Mouse (Mus musculus) midbrain, embryonic 12.5 days (tissue): ENCODE data around the gene Fgf2. TPM values are rescaled to one million over a fixed set of nuclear protein-coding genes. Genes with fewer than 3 reads are reported as not detected.

Experiments
- ATAC-seq: fragments of 200-750 bp; cut with Nextera tagmentation; 2 replicates; pipeline ENCODE4 v1.8.0; 2017; ENCODE audit warnings: low read depth, moderate TSS enrichment, moderate library complexity; ENCODE audit not compliant: low FRiP score
- H3K27ac ChIP-seq: fragments of 300-500 bp; sonication (generic); replicated peaks from 2 replicates; pipeline ENCODE4 v1.5.1; 2016; ENCODE audit warnings: mild to moderate bottlenecking
- H3K27me3 ChIP-seq: fragments of 300-500 bp; sonication (generic); 2 replicates; pipeline ENCODE4 v1.6.1; 2016; ENCODE audit warnings: mild to moderate bottlenecking
- H3K36me3 ChIP-seq: fragments of 300-500 bp; sonication (generic); 2 replicates; pipeline ENCODE4 v1.6.1; 2016
- H3K4me1 ChIP-seq: fragments of 300-500 bp; sonication (generic); 2 replicates; pipeline ENCODE4 v1.6.1; 2016
- H3K4me2 ChIP-seq: fragments of 300-500 bp; sonication (generic); replicated peaks from 2 replicates; pipeline ENCODE4 v1.6.1; 2016; ENCODE audit warnings: mild to moderate bottlenecking, moderate library complexity
- H3K4me3 ChIP-seq: fragments of 300-500 bp; sonication (generic); 2 replicates; pipeline ENCODE4 v1.5.1; 2016; ENCODE audit warnings: mild to moderate bottlenecking
- H3K9ac ChIP-seq: fragments of 300-500 bp; sonication (generic); replicated peaks from 2 replicates; pipeline ENCODE4 v1.6.1; 2016; ENCODE audit warnings: mild to moderate bottlenecking, moderate library complexity
- H3K9me3 ChIP-seq: fragments of 300-500 bp; sonication (generic); 2 replicates; pipeline ENCODE4 v1.6.1; 2016; ENCODE audit warnings: mild to moderate bottlenecking
- WGBS: fragments of 180-500 bp; shearing (Covaris S2); methylation state at CpG from one replicate; pipeline ENCODE4 v1.1.7; 2016; 5-methylcytosine and 5-hydroxymethylcytosine counted together
- polyA plus RNA-seq: library from polyadenylated mRNA; unstranded; fragments of >200 nt; fragmentation: Nextera tagmentation; extraction: Ambion mirVana; gene quantifications from 2 replicates; pipeline ENCODE4 v1.2.1, GENCODE M21; 2016

The Fgf2 gene
- 1.2 and 1.3 TPM in 2 replicates for polyA plus RNA-seq

GRCm38 (mm10) chr3:37348221-37349165 is at the start of gene Fgf2:
TSS of gene Fgf2 (plus strand) at chr3:37348346.
- peaks cover 9% of the 10 kb centered on the region for H3K4me1 ChIP-seq
- ATAC-seq: peak; percentile 83
- peak within 1 kb of the TSS; percentile 74 for H3K4me3 ChIP-seq
- H3K4me2 ChIP-seq: peak within 1 kb of the TSS; percentile 100
- no peak within 1 kb of the TSS for H3K27ac ChIP-seq
- H3K9me3 ChIP-seq: no peaks in the 10 kb centered on the region
- peak within 1 kb of the TSS; percentile 72 for H3K9ac ChIP-seq
- no peaks in the 10 kb centered on the region for H3K36me3 ChIP-seq
- 1% methylated on average over 69 of the region's 75 CpGs for WGBS
- peaks cover 35% of the 10 kb centered on the region for H3K27me3 ChIP-seq

GRCm38 (mm10) chr3:37299470-37299869 is 48.7 kb upstream of the Fgf2 start:
- Histone ChIP-seq H3K27ac (no peak overlapping the region), H3K9me3 (no peaks in the 10 kb centered on the region), H3K36me3 (no peaks in the 10 kb centered on the region), H3K27me3 (no peaks in the 10 kb centered on the region), H3K4me3 (no peak overlapping the region), H3K4me1 (no peaks in the 10 kb centered on the region), H3K4me2 (no peak overlapping the region), H3K9ac (no peak overlapping the region)
- no peak for ATAC-seq
- 72% methylated on average over 3 of the region's 3 CpGs for WGBS

- no peak for ATAC-seq
These were observed 45.5 kb upstream of the Fgf2 start for GRCm38 (mm10) chr3:37302685-37303084.

GRCm38 (mm10) chr3:37303392-37304139 is 44.6 kb upstream of the Fgf2 start:
- 77% methylated on average over 8 of the region's 8 CpGs for WGBS
- no peak for ATAC-seq
- no peak overlapping the region for H3K4me2 ChIP-seq

More at GRCm38 (mm10) chr3:37302685-37303084, 45.5 kb upstream of the Fgf2 start:
- Histone ChIP-seq H3K27ac (no peak overlapping the region), H3K27me3 (no peaks in the 10 kb centered on the region), H3K4me3 (no peak overlapping the region), H3K4me2 (no peak overlapping the region), H3K9ac (no peak overlapping the region), H3K36me3 (no peaks in the 10 kb centered on the region), H3K9me3 (no peaks in the 10 kb centered on the region), H3K4me1 (no peaks in the 10 kb centered on the region)
- 40% methylated on average over 12 of the region's 12 CpGs for WGBS

GRCm38 (mm10) chr3:37311897-37312369 is 36.2 kb upstream of the Fgf2 start:
- no peaks in the 10 kb centered on the region for H3K9me3 ChIP-seq
- no peaks in the 10 kb centered on the region for H3K36me3 ChIP-seq
- peak overlapping the region; percentile 76 for H3K4me2 ChIP-seq
- H3K4me1 ChIP-seq: peaks cover 12% of the 10 kb centered on the region; the same call in 1 of the 2 replicates
- H3K4me3 ChIP-seq: peak overlapping the region; percentile 88
- H3K27me3 ChIP-seq: no peaks in the 10 kb centered on the region
- H3K27ac ChIP-seq: no peak overlapping the region
- peak overlapping the region; percentile 83 for H3K9ac ChIP-seq
- no peak for ATAC-seq
- 4% methylated on average over 10 of the region's 10 CpGs for WGBS

More at GRCm38 (mm10) chr3:37303392-37304139, 44.6 kb upstream of the Fgf2 start:
- H3K27ac ChIP-seq: no peak overlapping the region
- H3K27me3 ChIP-seq: no peaks in the 10 kb centered on the region
- H3K9ac ChIP-seq: no peak overlapping the region
- no peak overlapping the region for H3K4me3 ChIP-seq
- H3K36me3 ChIP-seq: no peaks in the 10 kb centered on the region
- H3K9me3 ChIP-seq: no peaks in the 10 kb centered on the region
- no peaks in the 10 kb centered on the region for H3K4me1 ChIP-seq

- peak within 1 kb of the TSS; percentile 56 for H3K27ac ChIP-seq
- no peaks in the 10 kb centered on the region for H3K9me3 ChIP-seq
- H3K36me3 ChIP-seq: no peaks in the 10 kb centered on the region
- peak within 1 kb of the TSS; percentile 76 for H3K4me2 ChIP-seq
- no peaks in the 10 kb centered on the region for H3K27me3 ChIP-seq
- H3K4me1 ChIP-seq: peaks cover 12% of the 10 kb centered on the region; the same call in 1 of the 2 replicates
- peak; percentile 100 for ATAC-seq
- WGBS: under 1% methylated on average over 54 of the region's 54 CpGs
- H3K4me3 ChIP-seq: peak within 1 kb of the TSS; percentile 88
- H3K9ac ChIP-seq: peak within 1 kb of the TSS; percentile 83
These were observed 35.7 kb upstream of the Fgf2 start, which contains the start of the genes Bbs12 and Cetn4 for GRCm38 (mm10) chr3:37312370-37312941. TSS of gene Bbs12 (plus strand) at chr3:37312554. TSS of gene Cetn4 (minus strand) at chr3:37312708.

- H3K36me3 ChIP-seq: no peaks in the 10 kb centered on the region
- H3K9ac ChIP-seq: peak overlapping the region; percentile 20; the same call in 1 of the 2 replicates
- peaks cover 12% of the 10 kb centered on the region; the same call in 1 of the 2 replicates for H3K4me1 ChIP-seq
- H3K4me2 ChIP-seq: peak overlapping the region; percentile 76
- H3K27me3 ChIP-seq: no peaks in the 10 kb centered on the region
- no peak for ATAC-seq
- H3K4me3 ChIP-seq: peak overlapping the region; percentile 88
- H3K9me3 ChIP-seq: no peaks in the 10 kb centered on the region
- WGBS: 38% methylated on average over 1 of the region's 1 CpGs
- H3K27ac ChIP-seq: no peak overlapping the region
These were observed 34.8 kb upstream of the Fgf2 start for GRCm38 (mm10) chr3:37313371-37313770.

- Histone ChIP-seq H3K4me3 (no peak overlapping the region), H3K4me2 (no peak overlapping the region), H3K36me3 (peaks cover 21% of the 10 kb centered on the region), H3K9me3 (no peaks in the 10 kb centered on the region), H3K27me3 (no peaks in the 10 kb centered on the region), H3K27ac (no peak overlapping the region), H3K4me1 (peaks cover 12% of the 10 kb centered on the region; the same call in 1 of the 2 replicates), H3K9ac (no peak overlapping the region)
- no peak for ATAC-seq
- WGBS: 92% methylated on average over 1 of the region's 1 CpGs
These were observed 31.9 kb upstream of the Fgf2 start for GRCm38 (mm10) chr3:37316233-37316632.

GRCm38 (mm10) chr3:37324310-37324709 is 23.8 kb upstream of the Fgf2 start:
- no peak overlapping the region for H3K4me3 ChIP-seq
- no peak overlapping the region for H3K9ac ChIP-seq
- H3K27me3 ChIP-seq: no peaks in the 10 kb centered on the region
- H3K9me3 ChIP-seq: no peaks in the 10 kb centered on the region
- no peak overlapping the region for H3K4me2 ChIP-seq
- no peaks in the 10 kb centered on the region for H3K4me1 ChIP-seq
- no peak overlapping the region for H3K27ac ChIP-seq
- peaks cover 14% of the 10 kb centered on the region for H3K36me3 ChIP-seq
- no peak for ATAC-seq
- 49% methylated on average over 3 of the region's 3 CpGs for WGBS

GRCm38 (mm10) chr3:37325317-37326112 is 22.6 kb upstream of the Fgf2 start:
- Histone ChIP-seq H3K27ac (no peak overlapping the region), H3K4me1 (no peaks in the 10 kb centered on the region), H3K36me3 (0 out of 2 replicates have a peak, but pooled peaks cover 5% of the 10 kb centered on the region), H3K9me3 (no peaks in the 10 kb centered on the region), H3K9ac (no peak overlapping the region), H3K4me3 (no peak overlapping the region), H3K4me2 (no peak overlapping the region), H3K27me3 (no peaks in the 10 kb centered on the region)
- no peak for ATAC-seq
- 88% methylated on average over 5 of the region's 5 CpGs for WGBS

GRCm38 (mm10) chr3:37326627-37327026 is 21.5 kb upstream of the Fgf2 start:
- H3K27ac ChIP-seq: no peak overlapping the region
- no peaks in the 10 kb centered on the region for H3K36me3 ChIP-seq
- no peak overlapping the region for H3K4me2 ChIP-seq
- H3K9me3 ChIP-seq: no peaks in the 10 kb centered on the region
- ATAC-seq: no peak
- no peak overlapping the region for H3K9ac ChIP-seq
- 96% methylated on average over 3 of the region's 3 CpGs for WGBS
- no peaks in the 10 kb centered on the region for H3K27me3 ChIP-seq
- H3K4me3 ChIP-seq: no peak overlapping the region
- H3K4me1 ChIP-seq: no peaks in the 10 kb centered on the region
